In the genomic region with DNA sequence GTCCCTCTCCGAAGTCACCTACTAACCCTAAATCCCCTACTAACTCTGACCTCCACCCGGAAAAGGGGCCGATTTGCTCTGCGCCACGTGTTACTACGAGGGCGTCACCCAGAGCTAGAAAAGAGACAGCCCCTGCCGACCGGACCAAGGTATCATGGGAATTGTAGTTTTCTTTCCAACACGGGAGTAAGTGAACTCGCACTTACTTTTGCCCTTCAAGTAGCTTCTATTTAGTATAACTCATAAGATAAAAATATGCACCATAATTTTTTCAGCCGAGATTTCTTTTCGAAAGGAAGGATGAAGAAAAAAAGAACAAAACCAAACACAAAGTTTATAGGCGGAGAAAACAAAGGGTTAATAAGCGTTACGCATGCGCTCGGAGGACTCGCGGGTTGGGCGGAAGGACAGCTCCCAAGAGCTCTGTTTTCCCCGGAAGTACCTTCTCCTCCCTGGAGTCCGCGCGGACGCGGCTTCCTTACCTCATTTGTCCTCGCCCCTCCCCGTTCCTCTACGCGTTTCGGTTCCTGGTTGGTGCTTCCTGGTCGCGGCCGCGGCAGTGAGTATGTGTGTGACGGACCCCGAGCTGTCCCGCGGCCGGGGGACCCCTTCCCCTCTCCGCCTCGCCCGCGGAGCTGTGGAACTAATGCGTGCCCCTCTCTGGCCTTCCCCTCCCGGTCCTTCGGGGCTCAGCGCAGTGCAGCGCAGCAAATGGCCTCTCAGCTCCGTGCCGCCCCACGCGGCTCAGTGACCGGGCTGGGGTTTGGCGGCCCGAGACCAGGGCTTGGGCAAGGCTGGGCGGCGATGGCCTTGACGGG, we compare ENCODE assay signal across 1 mouse cellular context.
TF ChIP-seq lines count a peak whose summit lies in the region.

No protein-coding gene starts in this region.

TF ChIP-seq in MEL, 35 proteins besides CTCF, POLR2A, EP300 and RAD21 (continued from another document):
- TF ChIP-seq GATA1 (IDR thresholded peaks at IDR 0.05; ENCODE audit: low read depth, low read length) = no peak
- TF ChIP-seq POLR2AphosphoS2 (IDR thresholded peaks at IDR 0.05; ENCODE audit: low read length) = peak; percentile 63
- no peak for TF ChIP-seq CHD1 (IDR thresholded peaks at IDR 0.05; ENCODE audit: low read depth, low read length)
- no peak; the same call in 1 of the 2 replicates for TF ChIP-seq ETS1 (IDR thresholded peaks at IDR 0.05; ENCODE audit: low read depth, low read length)
- TF ChIP-seq RCOR1 (IDR thresholded peaks at IDR 0.05; ENCODE audit: low read depth, low read length) = no peak
- TF ChIP-seq UBTF (IDR thresholded peaks at IDR 0.05; ENCODE audit: borderline replicate concordance, insufficient read depth, low read depth, low read length) = 0 out of 2 replicates have a peak, but pooled peaks have one; percentile 80
- no peak for TF ChIP-seq JUND (IDR thresholded peaks at IDR 0.05; ENCODE audit: low read depth, low read length)
- TF ChIP-seq MYC (IDR thresholded peaks at IDR 0.05; ENCODE audit: low read depth, low read length) = peak; percentile 99
- no peak for TF ChIP-seq ZC3H11A (IDR thresholded peaks at IDR 0.05; ENCODE audit: low read depth, low read length)
- peak; percentile 94 for TF ChIP-seq HCFC1 (IDR thresholded peaks at IDR 0.05; ENCODE audit: low read depth, low read length)
- no peak for TF ChIP-seq BHLHE40 (IDR thresholded peaks at IDR 0.05; ENCODE audit: borderline replicate concordance, low read depth, low read length)
- TF ChIP-seq MEF2A (IDR thresholded peaks at IDR 0.05; ENCODE audit: extremely low read depth, insufficient replicate concordance, low read depth, low read length, poor library complexity, severe bottlenecking) = no peak
- TF ChIP-seq GABPA (IDR thresholded peaks at IDR 0.05; ENCODE audit: low read depth, low read length) = no peak
- peak; percentile 96 for TF ChIP-seq ELF1 (IDR thresholded peaks at IDR 0.05; ENCODE audit: low read depth, low read length)
- TF ChIP-seq MYB (IDR thresholded peaks at IDR 0.05; ENCODE audit: low read depth, low read length) = no peak; the same call in 1 of the 2 replicates
- peak; percentile 48; the same call in 1 of the 2 replicates for TF ChIP-seq POLR2AphosphoS5 (IDR thresholded peaks at IDR 0.05; ENCODE audit: borderline replicate concordance, low read depth, low read length)
- TF ChIP-seq TCF12 (IDR thresholded peaks at IDR 0.05; ENCODE audit: low read depth, low read length) = peak; percentile 55; the same call in 1 of the 2 replicates
- TF ChIP-seq SMC3 (IDR thresholded peaks at IDR 0.05; ENCODE audit: low read depth, low read length) = no peak
- peak; percentile 93 for TF ChIP-seq USF1 (IDR thresholded peaks at IDR 0.05; ENCODE audit: low read depth, low read length)
- TF ChIP-seq E2F4 (IDR thresholded peaks at IDR 0.05; ENCODE audit: borderline replicate concordance, low read depth, low read length) = no peak
- TF ChIP-seq MAX (IDR thresholded peaks at IDR 0.05; ENCODE audit: low read length) = peak; percentile 99
- TF ChIP-seq ZKSCAN1 (IDR thresholded peaks at IDR 0.05; ENCODE audit: low read depth, low read length) = no peak
TF ChIP-seq in MEL: peak in this region for 18.
